Mouse (Mus musculus) MN1 (cell line): ENCODE data around the gene Ctnna3.
A peak's percentile ranks its signal among the peaks of the same experiment; 100 is the strongest.
"Not testable (repeated sequence)": the region's sequence is repeated elsewhere in the genome, so short reads cannot be mapped to it uniquely, and the experiment has no call there.

ENCODE experiments used
- DNase-seq: peaks from one replicate; pipeline ENCODE4 v3.0.0-alpha.2; 2016; ENCODE audit warnings: low spot score

Ctnna3 gene

DNA sequence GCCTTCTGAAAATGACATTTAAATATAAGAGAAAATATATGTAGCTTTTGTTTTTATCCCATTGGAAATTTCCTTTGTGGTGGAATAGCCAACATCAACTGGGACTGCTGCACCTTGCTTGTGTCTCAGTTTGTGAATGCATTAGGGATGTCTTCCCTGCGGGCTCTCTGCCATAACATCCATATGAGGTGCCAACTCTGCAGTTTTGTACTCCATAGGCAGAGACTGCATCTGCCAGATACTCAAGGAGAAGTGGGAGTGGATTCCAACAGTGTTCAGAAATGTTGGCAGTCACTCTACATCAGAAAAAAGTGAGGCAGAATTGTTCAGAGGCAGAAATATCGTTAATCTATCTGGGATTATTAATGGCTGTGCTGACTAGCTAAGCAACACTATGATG, 1158.2 kb downstream of the Ctnna3 start:
- no peak for DNase-seq

DNA sequence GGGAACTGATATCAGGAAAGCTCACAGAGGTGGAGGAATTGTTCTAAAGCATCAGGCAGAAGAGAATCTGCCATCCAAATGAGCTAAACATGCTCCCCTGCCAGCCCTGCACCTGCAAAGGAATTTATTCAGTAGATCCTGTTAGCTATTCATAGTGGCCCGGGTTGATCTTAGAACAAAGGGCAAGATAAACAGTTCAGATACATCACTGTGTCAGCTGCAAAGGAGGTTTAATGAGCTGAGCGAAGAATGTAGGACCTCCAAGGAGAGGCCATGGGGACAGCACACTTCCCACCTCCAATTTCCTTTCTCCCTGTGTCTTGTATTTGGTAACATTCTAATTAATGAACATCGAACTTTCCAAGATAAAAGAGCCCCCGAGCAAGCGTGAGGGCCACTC, 1206.9 kb downstream of the Ctnna3 start:
- DNase-seq, result no peak

GRCm38 (mm10) chr10:64639061-64639460, 1209.2 kb downstream of the Ctnna3 start:
- no peak for DNase-seq

DNA sequence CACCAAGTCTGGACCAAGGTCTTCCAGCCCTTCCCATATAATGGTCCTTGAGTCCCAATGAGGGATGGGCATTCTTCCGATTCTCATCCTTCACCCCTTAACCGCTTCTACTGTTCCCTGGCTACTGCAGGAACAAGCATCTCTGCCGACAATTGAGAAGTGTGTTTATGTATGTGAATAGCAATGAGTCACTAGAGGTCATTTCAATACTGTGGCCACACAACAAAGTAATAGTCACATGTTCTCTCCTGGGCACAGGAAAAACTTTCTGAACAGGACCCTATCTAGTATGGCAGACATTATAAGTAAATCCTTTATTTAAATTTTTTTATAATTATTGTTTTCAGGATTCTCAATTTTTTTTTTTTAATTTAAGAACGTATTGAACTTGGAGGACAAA, 1211.2 kb downstream of the Ctnna3 start:
- DNase-seq, result no peak

DNA sequence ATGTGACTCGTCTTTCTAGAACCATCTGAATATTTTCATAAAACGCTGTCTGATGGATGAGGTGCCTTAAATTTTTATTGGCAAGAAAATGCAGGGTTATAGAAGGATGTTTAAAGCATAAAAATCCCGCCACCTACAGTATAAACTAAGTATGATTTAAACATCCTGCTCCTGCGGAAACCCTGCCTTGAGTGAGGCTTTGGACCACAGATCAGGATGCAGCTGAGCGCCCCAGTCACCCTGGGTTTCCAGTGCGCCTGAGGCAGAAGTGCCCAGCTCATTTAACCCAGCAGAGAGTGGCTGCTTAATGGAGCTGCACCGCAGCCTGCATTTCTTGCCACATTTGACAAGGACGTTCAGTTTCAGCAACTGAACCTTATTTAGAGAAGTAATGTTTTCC, 1211.7 kb downstream of the Ctnna3 start:
- no peak for DNase-seq

DNA sequence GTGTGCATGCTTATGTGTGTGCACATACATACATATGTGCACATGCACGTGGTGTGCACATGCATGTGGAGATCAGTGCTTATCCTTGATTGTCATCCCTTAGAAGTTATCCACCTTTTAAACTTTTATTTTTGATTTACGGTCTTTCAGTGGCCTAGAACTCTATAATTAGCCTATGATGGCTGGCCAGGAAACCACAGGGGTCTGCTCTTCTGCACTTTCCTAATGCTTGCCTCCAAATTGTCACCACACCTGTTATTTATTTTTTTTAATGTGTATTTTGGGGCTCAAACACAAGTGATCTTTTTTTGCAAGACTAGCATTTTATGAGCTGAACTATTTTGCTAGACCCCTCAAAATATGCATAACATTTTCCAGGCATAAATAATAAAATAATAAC, 1214.1 kb downstream of the Ctnna3 start:
- DNase-seq, result no peak

- DNase-seq, result no peak
These were observed 1231.3 kb downstream of the Ctnna3 start for GRCm38 (mm10) chr10:64661190-64661589.

DNA sequence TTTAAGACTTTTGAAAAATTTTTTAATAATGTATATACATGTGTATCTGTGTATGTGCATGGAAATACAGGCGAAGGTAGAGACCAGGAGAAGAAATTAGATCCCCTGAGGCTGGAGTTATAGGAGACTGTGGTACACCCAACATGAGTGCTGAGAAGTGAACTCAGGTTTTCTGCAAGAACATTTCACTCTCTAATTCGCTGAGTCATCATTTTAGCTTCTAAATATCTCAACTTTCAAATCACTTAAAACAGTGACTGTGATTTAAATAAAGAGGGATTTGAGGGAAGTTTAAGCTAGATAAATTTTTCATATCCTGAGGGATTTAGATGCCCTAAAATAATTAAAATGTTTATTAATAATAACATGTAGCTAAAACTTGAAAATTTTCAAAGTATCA, 1241.6 kb downstream of the Ctnna3 start:
- DNase-seq, result no peak

DNA sequence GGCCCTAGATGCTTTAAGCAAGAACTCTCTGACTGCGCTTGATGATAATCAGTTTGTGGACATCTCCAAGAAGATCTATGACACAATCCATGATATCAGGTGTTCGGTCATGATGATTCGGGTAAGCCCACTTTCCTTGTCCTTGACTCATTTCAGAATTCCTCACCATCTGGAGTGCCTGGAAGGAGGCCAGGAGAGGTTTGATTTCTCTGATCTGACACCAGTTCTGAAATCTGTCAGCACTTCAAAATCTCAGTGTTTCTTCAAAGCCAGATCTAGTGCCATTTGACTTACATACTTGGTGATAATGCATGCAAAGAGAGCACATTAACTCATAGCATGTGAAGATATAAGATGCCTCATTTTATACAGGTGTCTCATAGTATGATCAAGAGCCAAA, 1245.9 kb downstream of the Ctnna3 start:
- no peak for DNase-seq

GRCm38 (mm10) chr10:64710017-64710416, 1280.1 kb downstream of the Ctnna3 start:
- no peak for DNase-seq

GRCm38 (mm10) chr10:64718036-64718435, 1288.1 kb downstream of the Ctnna3 start:
- DNase-seq, result no peak

- no peak for DNase-seq
These were observed 1305.8 kb downstream of the Ctnna3 start for GRCm38 (mm10) chr10:64735692-64736091.

- DNase-seq, result no peak
These were observed 1306.7 kb downstream of the Ctnna3 start for GRCm38 (mm10) chr10:64736616-64737015.

- DNase-seq, result not testable (repeated sequence)
These were observed 1311.8 kb downstream of the Ctnna3 start for GRCm38 (mm10) chr10:64741721-64742120.

GRCm38 (mm10) chr10:64744099-64744498, 1314.2 kb downstream of the Ctnna3 start:
- DNase-seq, result not testable (repeated sequence)

- DNase-seq, result no peak
These were observed 1318.8 kb downstream of the Ctnna3 start for GRCm38 (mm10) chr10:64748651-64749050.

DNA sequence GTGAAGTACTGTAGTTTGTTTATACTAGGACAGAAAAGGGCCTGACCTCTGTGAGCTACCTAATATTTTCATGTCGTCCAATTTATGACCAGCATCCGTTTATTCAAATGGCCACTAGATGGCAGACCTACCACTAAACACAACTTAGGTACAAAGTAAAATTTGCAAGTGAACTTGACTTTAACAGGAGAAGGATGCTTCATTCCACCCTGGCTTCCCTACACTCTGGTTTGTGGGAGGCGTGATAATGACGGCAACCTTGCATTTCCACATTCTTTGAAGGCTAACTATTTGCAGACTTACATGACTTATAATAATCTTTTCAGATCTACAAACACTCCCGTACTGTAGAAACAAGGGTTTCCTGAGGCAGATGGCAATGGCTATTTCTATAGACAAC, 1320.9 kb downstream of the Ctnna3 start:
- peak; percentile 31 for DNase-seq

GRCm38 (mm10) chr10:64836315-64836714, 1406.4 kb downstream of the Ctnna3 start:
- DNase-seq, result no peak

- no peak for DNase-seq
These were observed 1431.5 kb downstream of the Ctnna3 start for GRCm38 (mm10) chr10:64861439-64861838.

- DNase-seq, result no peak
These were observed 1441.0 kb downstream of the Ctnna3 start for GRCm38 (mm10) chr10:64870888-64871287.

DNA sequence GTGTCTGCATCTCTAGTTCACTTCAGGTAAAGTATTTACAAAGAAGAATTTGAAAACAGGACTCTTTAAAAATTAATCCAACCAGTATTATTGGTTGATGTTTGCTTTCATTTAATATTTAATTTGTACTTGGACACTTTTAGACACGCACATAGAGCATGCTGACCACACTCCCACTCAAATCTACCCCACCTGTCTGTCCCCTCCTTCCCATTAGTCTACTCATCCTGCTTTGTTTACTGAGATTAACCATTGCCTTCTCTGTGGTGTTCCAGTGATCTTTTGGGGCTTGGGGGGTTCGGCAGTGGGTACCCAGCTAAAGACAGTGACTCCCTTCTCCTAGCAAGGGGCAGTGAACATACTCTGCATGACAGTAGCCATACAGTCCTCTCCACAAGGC, 1446.6 kb downstream of the Ctnna3 start:
- DNase-seq, result no peak

DNA sequence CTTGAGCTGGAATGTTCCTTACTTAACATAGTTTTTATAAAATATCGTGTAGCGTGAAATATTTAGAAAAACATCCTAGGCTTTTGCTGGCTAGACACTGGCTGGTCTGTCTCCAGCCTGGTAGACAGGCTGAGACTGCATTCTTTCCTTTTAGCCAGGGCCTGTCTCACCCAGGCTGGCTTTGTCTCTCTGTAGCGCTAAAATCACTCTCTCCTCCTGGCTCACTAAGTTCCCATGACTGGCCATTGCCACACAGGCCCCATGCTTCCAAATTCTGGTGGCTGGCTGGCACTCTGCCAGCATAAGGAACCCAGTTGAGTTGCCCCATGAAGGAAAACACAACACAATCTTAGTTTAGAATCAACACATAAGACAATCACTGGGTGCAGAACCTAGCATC, 1450.0 kb downstream of the Ctnna3 start:
- DNase-seq, result no peak

DNA sequence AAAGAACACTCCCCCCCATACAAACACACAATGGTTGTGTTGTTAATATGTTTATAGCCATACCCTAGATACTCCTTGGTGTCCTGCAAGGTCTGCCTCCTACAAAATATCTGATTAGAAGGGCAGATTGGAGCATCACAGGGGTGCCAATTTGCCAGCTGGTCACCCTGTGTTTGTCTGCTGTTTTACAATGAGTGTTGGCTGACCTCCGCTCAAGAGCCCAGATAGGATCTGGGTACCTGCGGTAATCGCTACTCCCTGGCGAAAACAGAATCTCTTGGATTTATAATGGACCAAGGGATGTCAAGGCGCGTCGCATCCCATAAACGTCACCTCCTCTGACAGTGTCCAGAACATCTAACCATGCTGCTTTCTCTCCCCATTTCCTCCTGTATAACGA, 1457.0 kb downstream of the Ctnna3 start:
- DNase-seq, result peak; percentile 70

DNA sequence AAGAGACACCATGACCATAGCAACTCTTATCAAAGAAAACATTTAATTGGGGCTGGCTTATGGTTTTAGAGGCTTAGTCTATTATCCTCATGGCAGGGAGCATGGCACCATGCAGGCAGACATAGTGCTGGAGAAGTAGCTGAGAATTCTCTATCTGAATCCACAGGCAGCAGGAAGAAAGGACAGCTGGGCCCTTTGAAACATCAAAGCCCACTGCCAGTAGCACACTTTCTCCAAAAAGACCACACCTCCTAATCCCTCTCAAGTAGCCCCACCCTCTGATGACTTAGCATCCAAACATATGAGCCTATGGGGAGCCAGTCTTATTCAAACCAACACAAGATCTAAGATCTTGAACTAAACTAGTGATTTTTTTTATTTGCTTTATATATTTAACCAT, 1462.6 kb downstream of the Ctnna3 start:
- DNase-seq, result no peak

GRCm38 (mm10) chr10:64898739-64899138, 1468.8 kb downstream of the Ctnna3 start:
- no peak for DNase-seq
